Mouse (Mus musculus): Measurements from ENCODE around the gene Tagap. TPM values are rescaled to one million over a fixed set of nuclear protein-coding genes. Genes with fewer than 3 reads are reported as not detected.
A peak's percentile ranks its signal among the peaks of the same experiment; 100 is the strongest.

The Tagap gene
- polyA plus RNA-seq, 1 experiment from 2014 or later: 0.92 TPM

GRCm38 (mm10) chr17:7904992-7905391, 20.8 kb upstream of the Tagap start:
- DNase-seq (ENCODE audit: low spot score): no peak
- WGBS: 48% methylated on average over 2 of the region's 2 CpGs
- no peak overlapping the region for H3K4me2 ChIP-seq (replicated peaks)
- ATAC-seq (ENCODE audit: low FRiP score): no peak
- no peaks in the 10 kb centered on the region for H3K4me1 ChIP-seq (replicated peaks; ENCODE audit: control insufficient read depth, insufficient read depth, low read length)
- no peak overlapping the region for H3K4me3 ChIP-seq (replicated peaks; ENCODE audit: low read length)
- H3K27ac ChIP-seq: no peak overlapping the region
- no peak overlapping the region for H3K9ac ChIP-seq
- no peaks in the 10 kb centered on the region for H3K27me3 ChIP-seq (ENCODE audit: control insufficient read depth, insufficient read depth, low read length)
- H3K9me3 ChIP-seq (ENCODE audit: control insufficient read depth, low read length): no peaks in the 10 kb centered on the region
- H3K36me3 ChIP-seq (replicated peaks; ENCODE audit: control insufficient read depth, insufficient read depth): no peaks in the 10 kb centered on the region

GRCm38 (mm10) chr17:7905936-7906685, 19.7 kb upstream of the Tagap start:
- 45% methylated on average over 4 of the region's 4 CpGs for WGBS
- ATAC-seq (ENCODE audit: low FRiP score): no peak

GRCm38 (mm10) chr17:7914596-7915227, 11.1 kb upstream of the Tagap start:
- Histone ChIP-seq H3K27me3 (ENCODE audit: control insufficient read depth, insufficient read depth, low read length) (no peaks in the 10 kb centered on the region), H3K9ac (no peak overlapping the region), H3K27ac (no peak overlapping the region), H3K4me3 (replicated peaks; ENCODE audit: low read length) (no peak overlapping the region), H3K36me3 (replicated peaks; ENCODE audit: control insufficient read depth, insufficient read depth) (no peaks in the 10 kb centered on the region), H3K4me1 (replicated peaks; ENCODE audit: control insufficient read depth, insufficient read depth, low read length) (no peaks in the 10 kb centered on the region), H3K4me2 (replicated peaks) (no peak overlapping the region), H3K9me3 (ENCODE audit: control insufficient read depth, low read length) (peaks cover 6% of the 10 kb centered on the region; the same call in 1 of the 2 replicates)
- peak; percentile 8 for DNase-seq (ENCODE audit: low spot score)
- ATAC-seq (ENCODE audit: low FRiP score): no peak
- WGBS: 86% methylated on average over 2 of the region's 2 CpGs

More at GRCm38 (mm10) chr17:7905936-7906685, 19.7 kb upstream of the Tagap start:
- H3K27me3 ChIP-seq (ENCODE audit: control insufficient read depth, insufficient read depth, low read length): no peaks in the 10 kb centered on the region
- H3K9ac ChIP-seq: no peak overlapping the region
- DNase-seq (ENCODE audit: low spot score): no peak
- no peaks in the 10 kb centered on the region for H3K36me3 ChIP-seq (replicated peaks; ENCODE audit: control insufficient read depth, insufficient read depth)
- H3K27ac ChIP-seq: no peak overlapping the region
- H3K4me3 ChIP-seq (replicated peaks; ENCODE audit: low read length): no peak overlapping the region
- no peak overlapping the region for H3K4me2 ChIP-seq (replicated peaks)
- H3K9me3 ChIP-seq (ENCODE audit: control insufficient read depth, low read length): peaks cover 2% of the 10 kb centered on the region; the same call in 1 of the 2 replicates
- H3K4me1 ChIP-seq (replicated peaks; ENCODE audit: control insufficient read depth, insufficient read depth, low read length): no peaks in the 10 kb centered on the region

GRCm38 (mm10) chr17:7915791-7916190, 10.0 kb upstream of the Tagap start:
- no peaks in the 10 kb centered on the region for H3K36me3 ChIP-seq (replicated peaks; ENCODE audit: control insufficient read depth, insufficient read depth)
- H3K9me3 ChIP-seq (ENCODE audit: control insufficient read depth, low read length): peaks cover 6% of the 10 kb centered on the region; the same call in 1 of the 2 replicates
- H3K27me3 ChIP-seq (ENCODE audit: control insufficient read depth, insufficient read depth, low read length): no peaks in the 10 kb centered on the region
- ATAC-seq (ENCODE audit: low FRiP score): no peak
- H3K4me1 ChIP-seq (replicated peaks; ENCODE audit: control insufficient read depth, insufficient read depth, low read length): no peaks in the 10 kb centered on the region
- H3K4me2 ChIP-seq (replicated peaks): no peak overlapping the region
- no peak overlapping the region for H3K4me3 ChIP-seq (replicated peaks; ENCODE audit: low read length)
- H3K9ac ChIP-seq: no peak overlapping the region
- 85% methylated on average over 9 of the region's 9 CpGs for WGBS
- DNase-seq (ENCODE audit: low spot score): no peak
- no peak overlapping the region for H3K27ac ChIP-seq

GRCm38 (mm10) chr17:7916782-7917574, 8.8 kb upstream of the Tagap start:
- H3K9me3 ChIP-seq (ENCODE audit: control insufficient read depth, low read length): no peaks in the 10 kb centered on the region
- no peak overlapping the region for H3K27ac ChIP-seq
- H3K27me3 ChIP-seq (ENCODE audit: control insufficient read depth, insufficient read depth, low read length): no peaks in the 10 kb centered on the region
- H3K4me1 ChIP-seq (replicated peaks; ENCODE audit: control insufficient read depth, insufficient read depth, low read length): no peaks in the 10 kb centered on the region
- no peaks in the 10 kb centered on the region for H3K36me3 ChIP-seq (replicated peaks; ENCODE audit: control insufficient read depth, insufficient read depth)
- H3K4me3 ChIP-seq (replicated peaks; ENCODE audit: low read length): no peak overlapping the region
- no peak overlapping the region for H3K9ac ChIP-seq
- H3K4me2 ChIP-seq (replicated peaks): no peak overlapping the region
- WGBS: 82% methylated on average over 12 of the region's 12 CpGs
- ATAC-seq (ENCODE audit: low FRiP score): no peak
- no peak for DNase-seq (ENCODE audit: low spot score)

- Histone ChIP-seq H3K9me3 (ENCODE audit: control insufficient read depth, low read length) (no peaks in the 10 kb centered on the region), H3K4me2 (replicated peaks) (no peak overlapping the region), H3K36me3 (replicated peaks; ENCODE audit: control insufficient read depth, insufficient read depth) (no peaks in the 10 kb centered on the region), H3K4me1 (replicated peaks; ENCODE audit: control insufficient read depth, insufficient read depth, low read length) (no peaks in the 10 kb centered on the region), H3K27ac (no peak overlapping the region), H3K4me3 (replicated peaks; ENCODE audit: low read length) (no peak overlapping the region), H3K9ac (no peak overlapping the region), H3K27me3 (ENCODE audit: control insufficient read depth, insufficient read depth, low read length) (no peaks in the 10 kb centered on the region)
- no peak for DNase-seq (ENCODE audit: low spot score)
- WGBS: 88% methylated on average over 2 of the region's 2 CpGs
- ATAC-seq (ENCODE audit: low FRiP score): no peak
Measured at GRCm38 (mm10) chr17:7918355-7918754, 7.4 kb upstream of the Tagap start.

GRCm38 (mm10) chr17:7919209-7919608, 6.6 kb upstream of the Tagap start:
- 63% methylated on average over 2 of the region's 2 CpGs for WGBS

GRCm38 (mm10) chr17:7922564-7922963, 3.2 kb upstream of the Tagap start:
- 84% methylated on average over 5 of the region's 5 CpGs for WGBS
- Histone ChIP-seq H3K4me3 (replicated peaks; ENCODE audit: low read length) (no peak overlapping the region), H3K4me1 (replicated peaks; ENCODE audit: control insufficient read depth, insufficient read depth, low read length) (no peaks in the 10 kb centered on the region), H3K9ac (no peak overlapping the region), H3K27me3 (ENCODE audit: control insufficient read depth, insufficient read depth, low read length) (no peaks in the 10 kb centered on the region), H3K9me3 (ENCODE audit: control insufficient read depth, low read length) (no peaks in the 10 kb centered on the region), H3K4me2 (replicated peaks) (no peak overlapping the region), H3K36me3 (replicated peaks; ENCODE audit: control insufficient read depth, insufficient read depth) (no peaks in the 10 kb centered on the region), H3K27ac (no peak overlapping the region)
- ATAC-seq (ENCODE audit: low FRiP score) (no peak), DNase-seq (ENCODE audit: low spot score) (no peak)

More at GRCm38 (mm10) chr17:7919209-7919608, 6.6 kb upstream of the Tagap start:
- Histone ChIP-seq H3K27ac (no peak overlapping the region), H3K4me2 (replicated peaks) (no peak overlapping the region), H3K4me3 (replicated peaks; ENCODE audit: low read length) (no peak overlapping the region), H3K9me3 (ENCODE audit: control insufficient read depth, low read length) (no peaks in the 10 kb centered on the region), H3K27me3 (ENCODE audit: control insufficient read depth, insufficient read depth, low read length) (no peaks in the 10 kb centered on the region), H3K4me1 (replicated peaks; ENCODE audit: control insufficient read depth, insufficient read depth, low read length) (no peaks in the 10 kb centered on the region), H3K9ac (no peak overlapping the region), H3K36me3 (replicated peaks; ENCODE audit: control insufficient read depth, insufficient read depth) (no peaks in the 10 kb centered on the region)
- DNase-seq (ENCODE audit: low spot score): no peak
- ATAC-seq (ENCODE audit: low FRiP score): no peak

- DNase-seq (ENCODE audit: low spot score) (no peak), ATAC-seq (ENCODE audit: low FRiP score) (no peak)
- Histone ChIP-seq H3K9me3 (ENCODE audit: control insufficient read depth, low read length) (no peaks in the 10 kb centered on the region), H3K9ac (no peak overlapping the region), H3K4me1 (replicated peaks; ENCODE audit: control insufficient read depth, insufficient read depth, low read length) (no peaks in the 10 kb centered on the region), H3K27me3 (ENCODE audit: control insufficient read depth, insufficient read depth, low read length) (no peaks in the 10 kb centered on the region), H3K4me3 (replicated peaks; ENCODE audit: low read length) (no peak overlapping the region), H3K36me3 (replicated peaks; ENCODE audit: control insufficient read depth, insufficient read depth) (no peaks in the 10 kb centered on the region), H3K4me2 (replicated peaks) (no peak overlapping the region), H3K27ac (no peak overlapping the region)
- 95% methylated on average over 13 of the region's 13 CpGs for WGBS
Measured at GRCm38 (mm10) chr17:7924185-7924725, 1.5 kb upstream of the Tagap start.
